Mouse (Mus musculus) hindbrain, embryonic 14.5 days (tissue): ENCODE results near the gene Tmc8. TPM values are rescaled to one million over a fixed set of nuclear protein-coding genes. Genes with fewer than 3 reads are reported as not detected.

ENCODE experiments used
- ATAC-seq: fragments of 200-750 bp; cut with Nextera tagmentation; 2 replicates; pipeline ENCODE4 v1.8.0; 2017; ENCODE audit warnings: moderate number of reproducible peaks, mild to moderate bottlenecking, moderate TSS enrichment, moderate library complexity; ENCODE audit not compliant: low FRiP score
- DNase-seq: peaks from one replicate; pipeline ENCODE4 v3.0.0-alpha.2; 2015; ENCODE audit warnings: low spot score
- H3K27ac ChIP-seq: fragments of 300-500 bp; sonication (generic); 2 replicates; pipeline ENCODE4 v1.5.1; 2014; ENCODE audit warnings: mild to moderate bottlenecking, moderate library complexity
- H3K27me3 ChIP-seq: fragments of 300-500 bp; sonication (generic); 2 replicates; pipeline ENCODE4 v1.6.1; 2014; ENCODE audit warnings: mild to moderate bottlenecking, low read length, mixed read lengths; ENCODE audit not compliant: control insufficient read depth, insufficient read depth
- H3K36me3 ChIP-seq: fragments of 300-500 bp; sonication (generic); replicated peaks from 2 replicates; pipeline ENCODE4 v1.6.1; 2014; ENCODE audit not compliant: control insufficient read depth, insufficient read depth
- H3K4me1 ChIP-seq: fragments of 300-500 bp; sonication (generic); replicated peaks from 2 replicates; pipeline ENCODE4 v1.6.1; 2014; ENCODE audit warnings: antibody characterized with exemption, low read length, mixed read lengths; ENCODE audit not compliant: control insufficient read depth, insufficient read depth
- H3K4me2 ChIP-seq: fragments of 300-500 bp; sonication (generic); replicated peaks from 2 replicates; pipeline ENCODE4 v1.6.1; 2014; ENCODE audit warnings: mild to moderate bottlenecking, moderate library complexity
- H3K4me3 ChIP-seq: fragments of 300-500 bp; sonication (generic); replicated peaks from 2 replicates; pipeline ENCODE4 v1.5.1; 2014; ENCODE audit warnings: mild to moderate bottlenecking, low read length
- H3K9ac ChIP-seq: fragments of 300-500 bp; sonication (generic); 2 replicates; pipeline ENCODE4 v1.6.1; 2014
- H3K9me3 ChIP-seq: fragments of 300-500 bp; sonication (generic); 2 replicates; pipeline ENCODE4 v1.6.1; 2016; ENCODE audit warnings: low read length; ENCODE audit not compliant: control insufficient read depth
- WGBS: fragments of 180-500 bp; shearing (Covaris S2); extraction: QIAGEN DNeasy Blood & Tissue Kit; methylation state at CpG from one replicate; pipeline ENCODE4 v1.1.7; 2014; 5-methylcytosine and 5-hydroxymethylcytosine counted together
- polyA plus RNA-seq: library from polyadenylated mRNA; unstranded; fragments of >200 nt; fragmentation: Nextera tagmentation; extraction: Ambion mirVana; gene quantifications from 2 replicates; pipeline ENCODE4 v1.2.1, GENCODE M21; 2014

Gene Tmc8
- polyA plus RNA-seq, 1 experiment from 2014 or later: 0.68 TPM

DNA sequence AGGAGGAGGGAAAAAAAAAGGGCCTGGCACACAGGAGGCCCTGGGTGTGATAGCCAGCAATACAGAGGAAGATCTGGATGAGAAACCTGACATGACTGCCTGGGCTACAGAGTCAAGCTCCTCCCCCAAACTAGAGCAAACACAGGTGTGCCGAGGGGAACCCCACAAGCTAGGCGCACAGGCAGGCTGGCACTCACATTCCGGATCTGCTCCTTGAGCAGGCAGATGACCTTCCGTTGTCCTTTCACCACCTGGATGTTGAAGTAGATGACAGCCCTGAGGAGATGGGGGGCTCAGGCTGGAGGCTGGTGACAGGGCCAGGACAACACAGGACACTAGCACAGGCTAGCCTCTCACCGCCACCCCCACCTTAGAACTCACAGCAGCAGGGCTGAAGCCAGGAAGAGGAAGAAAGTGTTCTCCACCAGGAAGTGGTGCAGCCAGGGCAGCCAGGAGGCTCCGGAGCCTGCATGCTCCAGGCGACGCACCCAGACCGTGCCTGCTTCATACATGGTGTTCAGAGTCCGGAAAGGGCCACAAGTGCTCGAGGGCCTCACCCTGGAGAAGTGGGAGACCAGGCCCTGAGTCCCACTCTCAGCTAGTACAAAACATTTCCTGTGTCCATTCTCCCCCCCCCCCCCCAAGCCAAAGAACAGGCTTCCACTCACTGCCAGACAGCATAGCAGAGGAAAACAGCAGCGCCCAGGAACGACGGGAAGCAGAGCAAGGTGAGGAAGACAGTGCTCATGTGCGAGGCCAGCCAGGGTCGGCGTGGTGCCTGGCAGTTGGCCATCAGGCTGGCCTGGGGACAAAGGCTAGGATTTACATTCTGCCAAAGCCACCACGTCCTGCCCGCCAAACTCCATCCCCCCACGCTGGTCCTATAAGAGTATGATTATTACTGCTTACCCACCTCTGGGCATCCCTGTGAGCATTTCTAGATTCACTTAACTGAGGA, 12.9 kb upstream of the Tmc8 start:
- H3K4me2 ChIP-seq: no peak overlapping the region
- H3K36me3 ChIP-seq: peaks cover 30% of the 10 kb centered on the region
- ATAC-seq: no peak
- no peak for DNase-seq
- H3K27ac ChIP-seq: no peak overlapping the region; the same call in 1 of the 2 replicates
- H3K4me3 ChIP-seq: no peak overlapping the region
- H3K4me1 ChIP-seq: 0 out of 2 replicates have a peak, but pooled peaks cover 3% of the 10 kb centered on the region
- H3K9ac ChIP-seq: no peak overlapping the region
- H3K9me3 ChIP-seq: no peaks in the 10 kb centered on the region
- no peaks in the 10 kb centered on the region for H3K27me3 ChIP-seq
- 70% methylated on average over 20 of the region's 20 CpGs for WGBS

DNA sequence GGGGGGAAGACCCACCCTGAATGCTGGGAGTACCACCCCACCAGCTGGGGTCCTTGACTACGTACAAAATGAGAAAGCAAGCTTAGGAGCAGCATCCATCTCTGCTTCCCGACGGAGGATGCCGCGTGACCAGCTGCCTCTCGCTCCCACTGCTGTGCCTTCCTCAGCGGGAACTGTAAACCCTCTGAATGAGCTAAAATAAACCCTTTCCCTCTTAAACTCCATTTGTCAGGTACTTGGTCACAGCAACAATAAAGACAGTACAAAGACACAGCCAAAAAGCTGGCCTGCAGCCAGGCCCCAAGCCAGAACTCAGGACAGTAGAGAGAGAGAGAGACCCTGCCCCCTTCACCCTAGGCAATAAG, 12.2 kb upstream of the Tmc8 start:
- DNase-seq: no peak
- no peak overlapping the region for H3K4me2 ChIP-seq
- peaks cover 23% of the 10 kb centered on the region for H3K36me3 ChIP-seq
- H3K9ac ChIP-seq: no peak overlapping the region
- H3K27me3 ChIP-seq: no peaks in the 10 kb centered on the region
- H3K27ac ChIP-seq: no peak overlapping the region; the same call in 1 of the 2 replicates
- WGBS: 47% methylated on average over 7 of the region's 7 CpGs
- no peaks in the 10 kb centered on the region for H3K9me3 ChIP-seq
- ATAC-seq: no peak
- 0 out of 2 replicates have a peak, but pooled peaks cover 3% of the 10 kb centered on the region for H3K4me1 ChIP-seq
- no peak overlapping the region for H3K4me3 ChIP-seq

DNA sequence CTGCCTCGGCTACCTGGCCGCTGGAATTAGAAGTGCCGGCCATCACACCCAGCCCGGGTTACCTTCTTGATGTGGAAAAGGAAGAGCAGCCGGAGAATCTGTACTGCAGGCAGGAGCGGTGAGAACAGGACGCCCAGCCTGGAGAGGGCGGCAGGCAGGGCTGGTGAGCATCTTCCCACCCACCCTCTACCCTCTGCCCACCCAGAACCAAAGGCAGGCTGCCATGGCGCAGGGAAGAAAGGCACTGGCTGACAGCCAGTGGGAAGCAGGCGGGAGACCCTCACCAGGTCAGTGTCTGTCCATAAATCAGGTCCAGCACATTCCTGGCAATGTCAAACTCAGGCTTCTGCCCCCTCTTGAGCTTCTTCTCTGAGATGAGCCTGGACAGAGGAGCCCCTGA, 11.5 kb upstream of the Tmc8 start:
- H3K9ac ChIP-seq: no peak overlapping the region
- no peak overlapping the region for H3K27ac ChIP-seq
- ATAC-seq: no peak
- peaks cover 16% of the 10 kb centered on the region for H3K36me3 ChIP-seq
- no peak for DNase-seq
- H3K4me3 ChIP-seq: no peak overlapping the region
- H3K4me2 ChIP-seq: no peak overlapping the region
- no peaks in the 10 kb centered on the region for H3K27me3 ChIP-seq
- 0 out of 2 replicates have a peak, but pooled peaks cover 3% of the 10 kb centered on the region for H3K4me1 ChIP-seq
- H3K9me3 ChIP-seq: no peaks in the 10 kb centered on the region
- 76% methylated on average over 10 of the region's 10 CpGs for WGBS

DNA sequence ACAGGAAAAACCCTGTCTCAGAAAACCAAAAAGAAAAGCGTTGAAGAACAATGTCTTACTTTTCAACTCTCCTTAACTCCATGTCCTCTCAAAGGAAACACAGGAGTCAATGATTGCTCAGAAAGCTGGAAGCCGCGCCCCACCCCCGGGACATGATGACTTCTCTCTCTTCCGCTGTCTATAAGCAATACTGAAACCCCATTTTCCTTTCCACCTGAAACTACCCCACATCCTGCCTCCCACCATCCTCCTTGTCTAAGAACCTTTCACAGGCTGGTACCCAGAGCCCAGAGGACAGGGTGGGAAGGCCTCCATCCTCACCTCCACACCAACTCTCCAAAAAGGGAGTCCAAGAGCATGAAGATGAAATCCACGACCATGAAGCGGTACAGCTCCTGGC, 9.5 kb upstream of the Tmc8 start:
- Histone ChIP-seq H3K4me3 (no peak overlapping the region), H3K9me3 (no peaks in the 10 kb centered on the region), H3K27me3 (no peaks in the 10 kb centered on the region), H3K27ac (no peak overlapping the region), H3K4me2 (no peak overlapping the region), H3K9ac (no peak overlapping the region), H3K4me1 (0 out of 2 replicates have a peak, but pooled peaks cover 3% of the 10 kb centered on the region), H3K36me3 (no peaks in the 10 kb centered on the region)
- DNase-seq: no peak
- ATAC-seq: no peak
- WGBS: 93% methylated on average over 7 of the region's 7 CpGs

DNA sequence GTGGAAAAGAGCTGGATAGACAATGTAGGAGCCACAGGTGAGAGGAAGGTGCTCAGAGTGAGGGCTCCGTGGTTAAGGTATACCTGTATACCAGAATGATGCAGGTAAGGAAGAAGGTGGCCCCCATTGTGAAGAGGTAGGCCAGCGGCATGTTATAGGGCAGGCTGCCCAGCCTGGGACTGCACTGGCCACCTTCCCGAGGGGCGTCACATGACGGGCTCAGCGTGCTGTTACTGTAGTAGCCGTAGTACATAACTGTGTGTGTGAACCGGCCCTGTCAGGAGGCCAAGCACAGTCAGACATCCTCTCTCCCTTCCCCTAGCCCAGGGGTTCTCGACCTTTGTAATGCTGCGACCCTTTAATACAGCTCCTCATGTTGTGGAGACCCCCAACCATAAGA, 7.0 kb upstream of the Tmc8 start:
- H3K27me3 ChIP-seq: peaks cover 2% of the 10 kb centered on the region; the same call in 1 of the 2 replicates
- H3K9me3 ChIP-seq: no peaks in the 10 kb centered on the region
- DNase-seq (no peak), ATAC-seq (no peak)
- peaks cover 14% of the 10 kb centered on the region for H3K4me1 ChIP-seq
- no peak overlapping the region for H3K4me3 ChIP-seq
- no peak overlapping the region for H3K4me2 ChIP-seq
- H3K27ac ChIP-seq: no peak overlapping the region
- H3K9ac ChIP-seq: no peak overlapping the region
- whole genome bisulfite sequencing: 92% methylated on average over 10 of the region's 10 CpGs
- H3K36me3 ChIP-seq: no peaks in the 10 kb centered on the region

DNA sequence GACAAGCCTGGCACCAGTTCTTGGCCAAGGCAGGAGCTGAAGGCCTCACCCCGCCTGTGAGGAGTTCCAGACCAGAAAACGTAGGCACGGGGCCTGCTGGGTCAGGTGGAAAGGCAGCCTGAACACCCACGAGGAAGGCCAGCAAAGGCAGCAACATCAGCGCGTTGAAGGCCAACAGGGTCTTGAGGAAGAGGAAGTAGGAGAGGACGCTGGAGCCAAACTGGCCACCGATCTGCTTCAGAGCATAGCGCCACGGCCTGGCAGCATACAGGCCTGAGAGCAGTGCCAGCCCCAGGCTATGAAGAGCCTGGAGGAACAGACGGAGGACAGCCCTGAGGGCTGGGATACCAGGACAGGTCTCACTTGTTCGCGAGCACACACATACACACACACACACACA, 6.3 kb upstream of the Tmc8 start:
- Histone ChIP-seq H3K9me3 (no peaks in the 10 kb centered on the region), H3K9ac (no peak overlapping the region), H3K4me2 (no peak overlapping the region), H3K36me3 (no peaks in the 10 kb centered on the region), H3K27ac (no peak overlapping the region), H3K4me1 (peaks cover 16% of the 10 kb centered on the region), H3K27me3 (peaks cover 8% of the 10 kb centered on the region), H3K4me3 (no peak overlapping the region)
- DNase-seq (no peak), ATAC-seq (no peak)
- 92% methylated on average over 11 of the region's 13 CpGs for WGBS

DNA sequence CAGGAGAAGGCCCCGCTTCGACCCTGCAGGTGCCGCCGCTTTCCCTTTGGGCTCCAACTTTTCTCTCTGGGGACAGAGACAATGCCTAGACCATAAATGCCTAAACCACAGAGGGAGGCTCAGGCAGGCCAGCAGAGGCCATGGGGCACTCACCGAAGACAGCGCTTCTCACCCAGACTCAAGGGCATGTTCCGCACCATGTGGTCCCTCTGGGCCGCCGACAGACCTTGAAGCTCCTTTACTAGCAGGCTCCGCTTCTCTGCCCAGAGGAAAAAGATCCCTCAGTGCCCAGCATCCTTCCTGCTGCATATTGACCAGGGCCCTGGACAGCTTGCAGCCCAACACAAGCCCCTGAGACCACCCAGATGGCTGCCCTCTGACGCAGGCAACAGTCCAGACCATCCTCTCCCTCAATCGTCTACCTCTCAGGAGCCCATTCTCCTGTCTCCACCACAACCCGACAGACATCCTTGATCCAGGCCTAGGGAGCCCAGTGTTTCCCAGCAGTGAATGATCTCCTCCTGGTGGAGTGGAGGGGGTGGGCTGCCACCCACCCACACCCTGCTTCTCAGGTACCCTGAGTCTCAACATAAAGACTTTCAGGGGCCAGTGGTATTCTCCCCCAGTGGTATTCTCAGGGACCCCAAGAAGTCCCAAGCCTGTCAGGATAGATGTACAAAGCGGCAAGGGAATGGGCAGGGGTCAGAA, 5.6 kb upstream of the Tmc8 start:
- Histone ChIP-seq H3K27ac (no peak overlapping the region), H3K4me2 (no peak overlapping the region), H3K4me1 (peaks cover 20% of the 10 kb centered on the region), H3K9me3 (no peaks in the 10 kb centered on the region), H3K36me3 (no peaks in the 10 kb centered on the region), H3K27me3 (peaks cover 15% of the 10 kb centered on the region), H3K4me3 (no peak overlapping the region), H3K9ac (no peak overlapping the region)
- ATAC-seq (no peak), DNase-seq (no peak)
- WGBS: 90% methylated on average over 14 of the region's 14 CpGs

DNA sequence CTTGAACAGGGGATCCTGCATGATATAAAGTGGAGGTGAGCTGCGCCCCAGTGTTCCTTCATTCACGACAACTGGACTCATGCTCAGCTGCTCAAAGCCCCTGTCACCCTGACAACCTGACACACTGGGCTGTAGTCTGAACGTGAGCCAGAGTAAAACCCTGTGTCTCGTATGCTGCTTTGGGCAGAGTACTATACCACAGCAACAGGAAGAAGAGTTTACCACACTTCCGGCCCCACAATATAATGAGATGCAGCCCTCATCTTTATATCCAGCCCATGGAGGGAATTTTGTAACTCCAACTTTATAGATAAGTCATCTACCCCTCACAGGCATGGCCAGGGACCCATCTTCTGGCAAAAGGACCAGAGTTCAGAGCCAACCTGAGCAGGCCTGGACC, 4.8 kb upstream of the Tmc8 start:
- no peaks in the 10 kb centered on the region for H3K9me3 ChIP-seq
- H3K4me1 ChIP-seq: peaks cover 20% of the 10 kb centered on the region
- no peak overlapping the region for H3K9ac ChIP-seq
- no peak for DNase-seq
- no peak for ATAC-seq
- no peak overlapping the region for H3K4me3 ChIP-seq
- 86% methylated on average over 5 of the region's 5 CpGs for WGBS
- no peak overlapping the region for H3K4me2 ChIP-seq
- H3K27ac ChIP-seq: no peak overlapping the region
- peaks cover 23% of the 10 kb centered on the region for H3K27me3 ChIP-seq
- no peaks in the 10 kb centered on the region for H3K36me3 ChIP-seq

DNA sequence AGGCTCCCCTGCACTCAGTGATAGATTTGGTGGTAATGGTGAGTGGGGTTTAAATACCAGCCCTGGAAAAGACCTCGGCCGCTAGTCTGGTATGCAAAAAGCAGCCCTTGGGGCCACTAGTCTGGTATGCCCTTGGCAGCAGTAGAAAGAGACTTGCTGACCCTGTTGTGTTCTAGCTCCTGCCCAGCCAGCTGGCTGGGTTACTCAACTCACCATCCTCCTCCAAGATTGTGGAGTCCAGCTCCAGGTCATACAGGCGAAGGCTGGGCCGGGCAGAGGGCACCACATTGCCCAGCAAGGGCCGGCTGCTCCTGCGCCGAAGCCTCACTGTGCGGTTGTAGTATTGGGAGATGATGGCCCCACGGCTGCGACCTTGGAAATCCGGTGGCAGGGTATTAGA, 3.8 kb upstream of the Tmc8 start:
- DNase-seq (no peak), ATAC-seq (no peak)
- no peak overlapping the region for H3K4me3 ChIP-seq
- 91% methylated on average over 11 of the region's 11 CpGs for WGBS
- no peak overlapping the region for H3K4me2 ChIP-seq
- no peaks in the 10 kb centered on the region for H3K36me3 ChIP-seq
- H3K27ac ChIP-seq: no peak overlapping the region
- H3K9ac ChIP-seq: no peak overlapping the region
- peaks cover 22% of the 10 kb centered on the region for H3K4me1 ChIP-seq
- no peaks in the 10 kb centered on the region for H3K9me3 ChIP-seq
- peaks cover 28% of the 10 kb centered on the region for H3K27me3 ChIP-seq
